Mouse (Mus musculus) kidney, adult 18-20 months (tissue): ENCODE results near the gene Nrm.

Source experiments
- DNase-seq: peaks from one replicate; pipeline ENCODE4 v3.0.0; 2021

The Nrm gene

GRCm38 (mm10) chr17:35909186-35909918 is 48.2 kb downstream of the Nrm start:
- no peak for DNase-seq

GRCm38 (mm10) chr17:35909919-35910369 is 48.8 kb downstream of the Nrm start, which contains the start of gene Atat1:
Gene Atat1, minus strand, starts transcription at chr17:35910075.
- DNase-seq = peak; percentile 95

- no peak for DNase-seq
Observed at GRCm38 (mm10) chr17:35914975-35915374, 53.9 kb downstream of the Nrm start.
